Mouse (Mus musculus) brain, embryonic 14.5 days (tissue): Measurements from ENCODE around the gene Sall1.

Experiments
- CTCF ChIP-seq: fragments of 200-500 bp; IDR thresholded peaks from 2 replicates; pipeline ENCODE4 v1.5.1; 2012; ENCODE audit warnings: inconsistent platforms, mild to moderate bottlenecking, moderate library complexity, borderline replicate concordance; ENCODE audit not compliant: insufficient read depth, insufficient read length; ENCODE audit errors: extremely low read depth
- POLR2A ChIP-seq: fragments of 200-500 bp; IDR thresholded peaks from 2 replicates; pipeline ENCODE4 v1.6.1; 2012; ENCODE audit warnings: mild to moderate bottlenecking, inconsistent platforms, borderline replicate concordance; ENCODE audit not compliant: poor library complexity, insufficient read depth, insufficient read length, severe bottlenecking; ENCODE audit errors: extremely low read depth

DNA sequence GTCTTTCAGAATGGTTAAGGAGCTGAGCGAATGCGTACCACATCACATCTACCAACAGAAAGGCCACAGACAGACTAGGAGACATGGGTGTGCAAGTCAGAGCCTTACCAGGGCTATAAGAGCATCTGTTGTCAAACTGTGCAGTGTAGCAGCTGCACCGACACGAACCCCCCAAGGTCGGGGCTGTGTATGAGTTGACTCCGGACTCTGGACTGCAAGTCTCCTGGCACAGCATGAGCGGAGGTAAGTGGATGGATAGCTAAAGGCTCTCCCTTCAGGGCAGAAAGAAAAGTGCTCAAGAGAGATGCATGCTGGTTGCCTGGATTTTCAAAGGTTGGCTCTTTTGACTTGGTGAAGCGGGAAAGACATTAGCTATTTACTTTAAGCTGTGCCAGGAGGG lies 16.8 kb upstream of the Sall1 start:
- no peak for TF ChIP-seq CTCF
- no peak for TF ChIP-seq POLR2A
